Mouse (Mus musculus) layer of hippocampus, postnatal 25 days (tissue): ENCODE data around the gene Dpm3. TPM values are rescaled to one million over a fixed set of nuclear protein-coding genes. Genes with fewer than 3 reads are reported as not detected.

ENCODE experiments used
- microRNA-seq, 2 experiments: library from miRNA; unstranded; fragments of <30 nt; microRNA quantifications; one replicate each; pipeline ENCODE4 v1.2.0; 2021
- total RNA-seq, 2 experiments: library from RNA; stranded (reverse); gene quantifications; 2 replicates each; pipeline ENCODE4 v1.2.3; 2021

Dpm3 gene
- total RNA-seq, 2 experiments from 2014 or later = 51.1 to 71.0 TPM

Small RNA genes within 50 kb of the gene (microRNA-seq; reads per million reads assigned to microRNA genes)
- gene Mir92b = 8,720 to 14,450 reads per million in 2 experiments

Other genes with a start within 250 kb of the Dpm3 start
- 100 to 1,000 TPM; 132 to 145 TPM for gene Rusc1, start 166.0 kb upstream of the Dpm3 start, total RNA-seq
- not detected for gene Gm43738, start 158.3 kb upstream of the Dpm3 start, total RNA-seq
- 10 to 100 TPM; 86.4 to 99.0 TPM for gene Fdps, start 157.4 kb upstream of the Dpm3 start, total RNA-seq
- not detected for gene Pklr, start 123.2 kb upstream of the Dpm3 start, total RNA-seq
- gene Hcn3, start 99.2 kb upstream of the Dpm3 start, total RNA-seq = 10 to 100 TPM; 10.7 to 16.7 TPM
- 10 to 100 TPM; 39.0 to 46.7 TPM for gene Clk2, start 94.6 kb upstream of the Dpm3 start, total RNA-seq
- 10 to 100 TPM; 67.8 to 73.3 TPM for gene Scamp3, start 81.9 kb upstream of the Dpm3 start, total RNA-seq
- 10 to 100 TPM; 57.1 to 61.7 TPM for gene Fam189b, start 76.2 kb upstream of the Dpm3 start, total RNA-seq
- 10 to 100 TPM; 59.9 to 63.6 TPM for gene Gba, start 56.4 kb upstream of the Dpm3 start, total RNA-seq
- 10 to 100 TPM; 37.0 to 50.7 TPM for gene Thbs3, start 44.2 kb upstream of the Dpm3 start, total RNA-seq
- 100 to 1,000 TPM; 102 TPM for gene Mtx1, start 32.3 kb upstream of the Dpm3 start, total RNA-seq
- gene Muc1, start 30.3 kb upstream of the Dpm3 start, total RNA-seq = under 1 TPM; 0.89 to 0.91 TPM
- 10 to 100 TPM; 79.2 to 87.4 TPM for gene Krtcap2, start 13.4 kb upstream of the Dpm3 start, total RNA-seq
- gene Trim46, start 13.0 kb upstream of the Dpm3 start, total RNA-seq = 10 to 100 TPM; 86.4 to 96.0 TPM
- gene Slc50a1, start 11.2 kb downstream of the Dpm3 start, total RNA-seq = 10 to 100 TPM; 39.5 to 49.3 TPM
- gene Efna1, start 21.8 kb downstream of the Dpm3 start, total RNA-seq = 1 to 10 TPM; 7.1 to 7.6 TPM
- gene Efna3, start 63.6 kb downstream of the Dpm3 start, total RNA-seq = 10 to 100 TPM; 77.1 to 82.6 TPM
- under 1 TPM; 0.68 to 0.98 TPM for gene Efna4, start 78.7 kb downstream of the Dpm3 start, total RNA-seq
- 100 to 1,000 TPM; 109 to 112 TPM for gene Adam15, start 90.6 kb downstream of the Dpm3 start, total RNA-seq
- gene Dcst2, start 102.6 kb downstream of the Dpm3 start, total RNA-seq = under 1 TPM; 0.20 to 0.42 TPM
- not detected for gene Dcst1, start 105.9 kb downstream of the Dpm3 start, total RNA-seq
- 10 to 100 TPM; 12.3 to 14.4 TPM for gene Zbtb7b, start 135.4 kb downstream of the Dpm3 start, total RNA-seq
- 1 to 10 TPM; 3.7 to 5.0 TPM for gene Lenep, start 143.4 kb downstream of the Dpm3 start, total RNA-seq
- 10 to 100 TPM; 32.4 to 33.3 TPM for gene Flad1, start 152.5 kb downstream of the Dpm3 start, total RNA-seq
- gene Cks1b, start 159.0 kb downstream of the Dpm3 start, total RNA-seq = 1 to 10 TPM; 2.4 to 3.0 TPM
- gene Shc1, start 159.1 kb downstream of the Dpm3 start, total RNA-seq = 10 to 100 TPM; 11.9 to 13.5 TPM
- gene Pygo2, start 170.9 kb downstream of the Dpm3 start, total RNA-seq = 10 to 100 TPM; 55.4 to 59.7 TPM
- gene Pbxip1, start 177.3 kb downstream of the Dpm3 start, total RNA-seq = 10 to 100 TPM; 40.0 to 46.4 TPM
- 10 to 100 TPM; 31.3 to 37.9 TPM for gene Pmvk, start 195.2 kb downstream of the Dpm3 start, total RNA-seq